In genomic region chr15:18818185-18818973, GRCm38 (mm10) we compare ENCODE assay signal across 8 mouse cellular contexts. TPM values are rescaled to one million over a fixed set of nuclear protein-coding genes. Genes with fewer than 3 reads are reported as not detected.
DNase-seq lines count a peak whose midpoint lies in the region; ATAC-seq and TF ChIP-seq lines count a peak whose summit lies in the region.

Cdh10 (plus strand) TSS chr15:18818947.

- 2% methylated on average over 24 of the region's 24 CpGs for WGBS in forebrain, postnatal 0 days
- under 1% methylated on average over 24 of the region's 24 CpGs for WGBS in midbrain, embryonic 11.5 days
- 0% methylated on average over 24 of the region's 24 CpGs for WGBS in stomach, embryonic 16.5 days

- no peaks in the 10 kb centered on the region for H3K36me3 ChIP-seq in forebrain, postnatal 0 days (ENCODE audit: insufficient read depth)
- H3K36me3 ChIP-seq in midbrain, embryonic 11.5 days (ENCODE audit: control insufficient read depth, insufficient read depth, low read length): no peaks in the 10 kb centered on the region
- H3K36me3 ChIP-seq in stomach, embryonic 16.5 days (ENCODE audit: control insufficient read depth, insufficient read depth, low read length): no peaks in the 10 kb centered on the region

- no peaks in the 10 kb centered on the region for H3K27me3 ChIP-seq in forebrain, postnatal 0 days (ENCODE audit: insufficient read depth, low read length)
- no peaks in the 10 kb centered on the region for H3K27me3 ChIP-seq in midbrain, embryonic 11.5 days (ENCODE audit: control insufficient read depth, insufficient read depth, low read length)
- H3K27me3 ChIP-seq in stomach, embryonic 16.5 days (ENCODE audit: control insufficient read depth, insufficient read depth, low read length): no peaks in the 10 kb centered on the region

- H3K27ac ChIP-seq in forebrain, postnatal 0 days (ENCODE audit: low read depth, low read length): peak within 1 kb of the TSS; percentile 74
- H3K27ac ChIP-seq in midbrain, embryonic 11.5 days (ENCODE audit: low read depth, low read length): peak within 1 kb of the TSS; percentile 16; the same call in 1 of the 2 replicates
- no peak within 1 kb of the TSS for H3K27ac ChIP-seq in stomach, embryonic 16.5 days (ENCODE audit: low read length)

- peak; percentile 2 for DNase-seq in kidney, postnatal 14 days
- no peak for DNase-seq in kidney, adult 11 months
- DNase-seq in cerebellum, adult 18-20 months: peak; percentile 72
- DNase-seq in forebrain, postnatal 0 days: peak; percentile 82
- peak; percentile 70 to 78 for DNase-seq in layer of hippocampus, postnatal 10 days (ENCODE audit: low spot score in 2 of 2)
- peak; percentile 94 for DNase-seq in midbrain, embryonic 11.5 days (ENCODE audit: low spot score, missing footprints)
- no peak for DNase-seq in gastrocnemius, postnatal 36 days

- H3K4me3 ChIP-seq in forebrain, postnatal 0 days (ENCODE audit: low read depth, low read length): peak within 1 kb of the TSS; percentile 55
- peak within 1 kb of the TSS; percentile 29 for H3K4me3 ChIP-seq in midbrain, embryonic 11.5 days (ENCODE audit: low read depth, low read length)
- H3K4me3 ChIP-seq in stomach, embryonic 16.5 days (replicated peaks; ENCODE audit: low read length): peak within 1 kb of the TSS; percentile 51

- TF ChIP-seq CTCF in forebrain, postnatal 0 days (IDR thresholded peaks at IDR 0.05; ENCODE audit: low read depth): no peak

- peak within 1 kb of the TSS; percentile 54 for H3K4me2 ChIP-seq in forebrain, postnatal 0 days (ENCODE audit: low read depth)
- peak within 1 kb of the TSS; percentile 45 for H3K4me2 ChIP-seq in midbrain, embryonic 11.5 days
- H3K4me2 ChIP-seq in stomach, embryonic 16.5 days (ENCODE audit: low read depth, low read length): peak within 1 kb of the TSS; percentile 71

- H3K9ac ChIP-seq in forebrain, postnatal 0 days: peak within 1 kb of the TSS; percentile 60
- H3K9ac ChIP-seq in midbrain, embryonic 11.5 days (ENCODE audit: low read length): peak within 1 kb of the TSS; percentile 52
- peak within 1 kb of the TSS; percentile 60; the same call in 1 of the 2 replicates for H3K9ac ChIP-seq in stomach, embryonic 16.5 days (ENCODE audit: low read length)

- H3K4me1 ChIP-seq in forebrain, postnatal 0 days (ENCODE audit: insufficient read depth): no peaks in the 10 kb centered on the region
- no peaks in the 10 kb centered on the region for H3K4me1 ChIP-seq in midbrain, embryonic 11.5 days (ENCODE audit: control insufficient read depth, insufficient read depth, low read length)
- H3K4me1 ChIP-seq in stomach, embryonic 16.5 days (ENCODE audit: control insufficient read depth, insufficient read depth, low read length): 0 out of 2 replicates have a peak, but pooled peaks cover 2% of the 10 kb centered on the region

- intact Hi-C loops in gastrocnemius, postnatal 36 days (cut with DNase I): no loop called here

- peak; percentile 89 for ATAC-seq in forebrain, postnatal 0 days
- ATAC-seq in midbrain, embryonic 11.5 days (ENCODE audit: low FRiP score): peak; percentile 96
- ATAC-seq in stomach, embryonic 16.5 days (ENCODE audit: insufficient read depth, low FRiP score): peak; percentile 64; the same call in 1 of the 2 replicates

- no peaks in the 10 kb centered on the region for H3K9me3 ChIP-seq in forebrain, postnatal 0 days (ENCODE audit: low read length)
- no peaks in the 10 kb centered on the region for H3K9me3 ChIP-seq in midbrain, embryonic 11.5 days (ENCODE audit: control insufficient read depth, low read length)
- H3K9me3 ChIP-seq in stomach, embryonic 16.5 days (replicated peaks; ENCODE audit: control insufficient read depth, low read length): no peaks in the 10 kb centered on the region

RNA-seq across cellular contexts. Expression of gene Cdh10, which starts in this region (rescaled TPM):
- total RNA-seq in forebrain, postnatal 0 days (2014; rRNA removed): 40.2 and 42.7 TPM in 2 replicates
- polyA plus RNA-seq in forebrain, postnatal 0 days (2015; fragmentation: Nextera tagmentation; extraction: Ambion mirVana): 20.6 and 24.3 TPM in 2 replicates
- 10 to 100 TPM; 48.6 to 49.9 TPM for total RNA-seq in layer of hippocampus, postnatal 10 days (2021)
- polyA plus RNA-seq in midbrain, embryonic 11.5 days (2014; fragmentation: Nextera tagmentation; extraction: Ambion mirVana): 6.4 and 8.4 TPM in 2 replicates
- polyA plus RNA-seq in stomach, embryonic 16.5 days (2015; fragmentation: Nextera tagmentation; extraction: Ambion mirVana): 1.5 and 1.6 TPM in 2 replicates
- not detected for total RNA-seq in gastrocnemius, postnatal 36 days (2021)

Comparison
In these comparisons a context has a peak if more than half of its experiments do, and no peak if none do; other contexts are left out.
1. RNA of gene Cdh10 (total RNA-seq): 48.6 to 49.9 TPM in layer of hippocampus, postnatal 10 days and 40.2 to 42.7 TPM in forebrain, postnatal 0 days; not detected in gastrocnemius, postnatal 36 days; every median in the first group is over 10 times any median in the second.
2. DNase-seq: peak in kidney, postnatal 14 days (single experiment), cerebellum, adult 18-20 months (2 of 2), forebrain, postnatal 0 days (single experiment), layer of hippocampus, postnatal 10 days (2 of 2) and midbrain, embryonic 11.5 days (single experiment); none in kidney, adult 11 months (single experiment) and gastrocnemius, postnatal 36 days (0 of 2).
3. Peak in every context shown above with its lines, with median percentiles within 50 percentile points of each other: ATAC-seq, H3K4me2 ChIP-seq, H3K4me3 ChIP-seq and H3K9ac ChIP-seq.